Mouse (Mus musculus) retina, postnatal 1 day (tissue): ENCODE data around the gene Slc24a3.
A peak's percentile ranks its signal among the peaks of the same experiment; 100 is the strongest.

Experiments
- DNase-seq: peaks from one replicate; pipeline ENCODE4 v3.0.0-alpha.2; 2012

Gene Slc24a3

DNA sequence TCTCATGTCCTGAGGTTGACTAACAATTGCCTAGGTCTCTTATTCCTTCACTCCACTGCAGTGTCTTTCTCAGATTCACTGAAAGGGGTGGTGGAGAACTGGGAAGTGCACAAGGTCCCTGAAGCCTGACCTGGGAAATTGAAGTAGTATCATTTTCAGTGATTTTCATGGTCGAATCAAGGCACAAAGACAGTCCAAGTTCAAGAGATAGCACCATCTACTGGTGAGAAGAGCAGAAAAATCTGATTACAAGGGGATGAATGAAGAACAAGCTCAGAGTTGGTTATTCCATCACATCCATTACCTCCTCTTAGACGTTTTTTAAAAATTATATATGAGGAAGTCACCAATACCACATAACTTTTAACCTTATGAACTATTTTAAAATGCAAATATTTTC, 123.9 kb downstream of the Slc24a3 start:
- peak; percentile 29 for DNase-seq

DNA sequence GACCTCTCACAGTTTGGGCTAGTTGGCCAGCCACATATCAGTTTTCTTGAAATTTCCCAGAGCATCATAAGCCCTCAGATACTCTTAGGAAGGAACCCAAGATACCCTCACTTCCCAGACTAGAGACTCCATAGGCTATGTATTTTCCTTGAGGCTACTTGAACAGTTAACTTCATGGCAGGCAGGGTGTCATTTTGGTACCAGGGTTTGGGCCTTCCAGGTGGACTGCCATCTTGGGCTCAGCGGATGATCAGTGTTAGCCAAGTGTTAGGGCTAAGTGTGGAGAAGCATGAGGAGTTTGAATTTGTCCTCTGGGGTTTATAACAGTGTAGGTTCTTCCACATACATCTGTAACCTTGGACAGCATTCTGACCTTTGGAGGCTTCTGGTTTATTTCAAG, 124.6 kb downstream of the Slc24a3 start:
- no peak for DNase-seq

DNA sequence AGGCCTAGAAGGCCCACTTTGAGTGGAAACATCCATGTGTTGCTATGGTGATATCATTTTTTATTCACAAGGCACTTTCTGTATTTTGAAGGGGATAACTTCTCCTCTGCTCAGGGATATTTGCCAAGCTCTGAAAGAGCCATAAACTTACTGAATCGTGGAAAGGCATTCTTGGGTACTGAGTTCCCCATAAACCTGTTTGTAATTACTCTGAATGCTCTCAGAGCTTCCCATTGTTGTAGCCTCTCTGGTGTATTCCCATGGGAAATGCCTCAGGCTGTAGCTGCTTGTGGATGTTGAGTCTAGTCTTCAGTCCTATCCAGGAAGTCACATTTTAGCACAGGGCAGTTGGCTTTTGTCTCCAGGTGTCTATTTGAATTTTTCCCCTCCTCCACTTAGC, 125.3 kb downstream of the Slc24a3 start:
- no peak for DNase-seq

DNA sequence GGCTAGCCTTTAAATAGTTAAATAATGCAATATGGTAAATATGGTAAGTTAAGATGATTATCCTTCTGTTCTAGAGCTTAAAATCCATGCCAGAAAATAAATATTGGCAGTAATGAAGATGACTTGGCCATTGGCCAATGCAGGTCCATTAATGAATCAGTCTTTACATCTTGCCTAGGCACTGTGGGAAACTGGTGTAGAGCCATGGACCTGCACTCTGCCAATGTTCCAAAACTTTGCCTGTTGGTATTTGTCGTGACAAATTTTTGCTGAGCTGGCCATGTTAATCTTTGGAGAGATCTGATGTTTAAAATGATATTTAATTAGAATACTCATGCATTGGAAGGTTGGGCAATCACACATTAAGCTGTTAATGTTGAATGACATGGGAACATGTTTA, 129.4 kb downstream of the Slc24a3 start:
- no peak for DNase-seq

GRCm38 (mm10) chr2:145299914-145300699, 132.6 kb downstream of the Slc24a3 start:
- DNase-seq = no peak

- no peak for DNase-seq
Measured at GRCm38 (mm10) chr2:145307231-145307883, 139.8 kb downstream of the Slc24a3 start.

DNA sequence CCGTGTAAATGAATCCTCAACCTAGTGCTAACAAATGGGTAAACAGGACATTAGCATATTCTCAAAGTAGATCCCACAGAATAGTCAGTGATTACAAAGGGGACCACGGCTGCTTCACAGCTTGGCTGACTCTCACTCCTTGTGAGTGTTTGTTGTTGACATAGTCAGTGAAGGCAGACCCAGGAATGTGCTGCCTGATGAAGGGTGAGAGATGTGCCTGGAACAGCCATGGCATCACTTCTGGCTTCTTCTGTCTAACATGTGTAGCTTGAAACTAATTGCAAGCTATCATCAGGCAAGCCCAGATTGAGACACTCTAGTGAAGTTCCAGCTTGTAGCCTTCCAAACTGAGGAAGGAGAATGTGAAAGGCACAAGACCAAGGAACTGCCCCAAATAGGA, 151.4 kb downstream of the Slc24a3 start:
- no peak for DNase-seq

GRCm38 (mm10) chr2:145321287-145321686, 153.7 kb downstream of the Slc24a3 start:
- no peak for DNase-seq

DNA sequence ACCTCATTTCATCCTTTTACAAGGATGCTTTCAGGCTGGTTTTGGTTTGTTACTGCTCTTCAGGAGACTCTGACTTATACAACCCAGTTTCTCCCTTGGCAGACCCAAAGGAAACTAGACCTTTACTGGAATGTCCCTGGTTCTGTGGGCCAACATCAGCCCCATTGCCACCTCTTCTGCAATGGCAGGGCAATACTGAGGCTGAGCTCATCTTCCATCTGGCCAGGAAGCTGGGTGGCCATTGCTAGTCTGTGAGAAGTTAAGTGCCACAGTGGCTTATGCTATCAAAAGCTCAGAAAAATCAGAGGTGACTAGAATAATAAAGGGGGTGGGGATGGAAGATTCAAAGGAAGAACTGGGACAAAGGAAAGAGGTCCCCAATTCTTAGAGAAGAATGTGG, 154.2 kb downstream of the Slc24a3 start:
- no peak for DNase-seq

DNA sequence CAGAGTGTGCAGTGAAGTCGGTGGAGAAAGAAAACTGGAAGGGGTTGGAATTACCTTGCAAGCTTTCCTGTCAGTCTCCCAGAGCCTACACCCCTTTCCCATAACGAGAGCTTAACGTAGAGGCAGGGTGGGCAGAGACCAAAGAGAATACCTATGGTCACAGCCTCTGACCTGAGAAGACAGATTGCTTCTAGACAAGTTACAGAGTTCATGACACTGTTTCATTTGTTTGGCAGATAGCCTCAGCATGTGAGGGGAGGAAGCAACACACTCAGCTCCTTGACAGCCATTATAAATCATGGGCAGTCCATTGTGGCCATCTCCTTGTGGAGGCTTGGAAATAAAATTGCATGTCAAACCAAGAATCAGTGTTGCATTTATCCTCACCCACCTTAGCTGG, 156.9 kb downstream of the Slc24a3 start:
- no peak for DNase-seq

DNA sequence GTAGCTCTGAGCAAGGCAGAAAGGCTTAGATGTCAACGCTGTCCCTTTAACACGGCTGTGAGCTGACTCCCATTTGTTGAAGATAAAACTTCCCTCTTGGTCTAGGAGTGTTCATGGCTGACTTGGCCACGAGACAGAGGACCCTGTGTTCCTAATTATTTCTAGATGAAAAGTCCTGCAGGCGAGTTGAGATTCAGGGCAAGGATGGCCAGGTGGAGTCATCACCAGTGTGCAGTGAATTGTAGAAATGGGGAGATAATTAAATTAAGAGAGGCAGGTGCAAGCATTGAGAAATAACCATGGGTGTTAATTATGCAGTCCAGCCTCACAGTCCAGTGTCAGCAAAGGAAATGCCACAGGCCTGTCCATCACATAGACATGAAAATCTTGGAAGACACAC, 158.3 kb downstream of the Slc24a3 start:
- DNase-seq = peak; percentile 72

DNA sequence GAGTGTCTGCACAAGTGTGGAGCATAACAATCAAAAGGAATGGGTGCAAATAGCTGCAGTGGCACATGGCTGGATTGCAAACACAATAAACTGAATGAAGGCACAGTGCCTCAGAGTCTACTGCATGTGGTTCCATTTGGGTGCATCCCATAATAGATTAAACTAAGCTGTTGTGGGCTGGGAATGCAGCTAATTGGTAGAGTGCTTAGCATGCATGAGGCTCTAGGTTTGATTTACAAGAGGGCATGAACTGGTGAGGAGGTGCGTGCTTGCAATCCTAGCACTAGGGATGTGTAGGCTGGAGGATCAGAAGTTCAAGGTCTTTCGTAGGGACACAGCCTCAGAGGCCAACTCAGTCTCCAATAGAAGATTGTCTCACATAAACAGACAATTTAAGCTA, 159.0 kb downstream of the Slc24a3 start:
- peak; percentile 13 for DNase-seq

GRCm38 (mm10) chr2:145329756-145330155, 162.2 kb downstream of the Slc24a3 start:
- peak; percentile 7 for DNase-seq

- no peak for DNase-seq
Measured at GRCm38 (mm10) chr2:145331525-145331924, 164.0 kb downstream of the Slc24a3 start.

- DNase-seq = no peak
Measured at GRCm38 (mm10) chr2:145333466-145333865, 165.9 kb downstream of the Slc24a3 start.

- DNase-seq = no peak
Measured at GRCm38 (mm10) chr2:145336406-145336805, 168.9 kb downstream of the Slc24a3 start.

DNA sequence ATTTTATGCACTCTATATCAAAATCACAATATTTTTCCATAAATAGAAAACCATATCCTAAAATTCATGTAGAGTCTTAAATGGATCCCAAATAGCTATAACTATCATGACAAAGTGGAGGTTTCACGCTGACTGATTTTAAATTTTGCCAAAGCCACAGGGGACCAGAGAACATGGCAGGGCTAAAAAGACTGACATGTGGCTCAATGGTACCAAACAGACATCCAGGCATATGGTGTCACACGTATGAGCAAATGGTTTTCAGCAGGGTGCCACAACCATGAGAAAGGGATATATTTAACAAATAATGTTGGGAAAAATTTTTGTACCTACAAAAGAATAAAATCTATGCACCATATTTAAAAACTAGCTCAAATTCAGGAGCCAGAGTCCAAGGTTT, 173.3 kb downstream of the Slc24a3 start:
- DNase-seq = no peak

DNA sequence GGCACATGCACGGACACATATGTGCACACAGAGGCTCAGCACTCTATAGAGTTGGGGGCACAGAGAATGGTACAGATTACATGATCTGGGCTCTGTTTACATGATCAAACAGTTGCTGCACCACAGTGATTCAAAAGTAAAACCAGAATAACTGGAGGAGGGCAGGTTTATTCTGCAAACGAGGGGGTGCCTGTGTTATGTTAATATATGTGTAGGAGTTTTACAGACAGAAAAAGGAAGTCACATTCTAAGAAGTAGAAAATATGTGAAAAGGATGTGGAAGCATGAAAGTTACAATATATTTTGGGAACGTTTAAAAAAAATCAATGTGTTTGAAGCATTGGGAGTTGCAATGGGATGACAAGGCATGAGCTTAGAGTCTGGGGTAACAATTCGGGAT, 175.4 kb downstream of the Slc24a3 start:
- DNase-seq = no peak

DNA sequence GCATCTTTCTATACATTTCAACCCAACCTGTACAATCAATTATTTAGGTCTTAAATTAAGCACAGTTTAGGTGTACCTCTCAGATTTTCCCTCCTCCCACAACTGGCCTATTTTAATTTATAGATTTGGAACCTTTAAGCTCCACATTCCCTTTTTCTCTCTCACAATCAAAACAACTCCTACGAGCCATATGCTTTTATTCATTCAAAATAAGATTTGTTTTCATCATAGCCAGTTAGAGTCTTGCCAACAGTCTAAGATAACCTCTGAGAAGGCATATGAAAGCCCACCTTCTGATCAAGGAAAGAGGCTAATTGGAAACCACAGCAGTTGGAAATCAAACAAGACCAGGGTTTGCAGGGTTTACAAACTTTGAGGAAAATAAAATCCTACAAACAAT, 177.0 kb downstream of the Slc24a3 start:
- no peak for DNase-seq

- no peak for DNase-seq
Measured at GRCm38 (mm10) chr2:145353801-145354200, 186.2 kb downstream of the Slc24a3 start.

GRCm38 (mm10) chr2:145358236-145358942, 190.8 kb downstream of the Slc24a3 start:
- DNase-seq = no peak

- DNase-seq = no peak
Measured at GRCm38 (mm10) chr2:145363604-145364003, 196.1 kb downstream of the Slc24a3 start.

DNA sequence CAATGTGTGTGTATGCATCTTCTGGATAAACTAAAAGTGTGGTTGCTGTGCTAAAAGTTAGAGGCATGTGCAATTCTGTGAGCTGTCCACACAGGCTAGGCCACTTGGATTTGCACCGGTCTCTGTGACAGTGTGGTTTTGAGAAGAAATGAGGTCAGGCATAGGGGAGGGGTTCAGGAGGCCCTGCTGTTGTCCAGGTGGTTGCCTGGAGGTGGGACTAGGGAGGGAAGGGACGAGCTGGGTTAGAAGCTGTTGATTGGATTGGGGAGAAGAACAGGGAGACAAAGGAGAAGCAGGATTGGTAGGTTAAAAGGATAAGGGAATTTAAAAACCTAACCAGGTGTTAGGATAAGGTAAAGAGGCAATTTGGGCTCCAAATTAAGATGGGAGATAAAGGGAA, 201.1 kb downstream of the Slc24a3 start:
- DNase-seq = peak; percentile 28

DNA sequence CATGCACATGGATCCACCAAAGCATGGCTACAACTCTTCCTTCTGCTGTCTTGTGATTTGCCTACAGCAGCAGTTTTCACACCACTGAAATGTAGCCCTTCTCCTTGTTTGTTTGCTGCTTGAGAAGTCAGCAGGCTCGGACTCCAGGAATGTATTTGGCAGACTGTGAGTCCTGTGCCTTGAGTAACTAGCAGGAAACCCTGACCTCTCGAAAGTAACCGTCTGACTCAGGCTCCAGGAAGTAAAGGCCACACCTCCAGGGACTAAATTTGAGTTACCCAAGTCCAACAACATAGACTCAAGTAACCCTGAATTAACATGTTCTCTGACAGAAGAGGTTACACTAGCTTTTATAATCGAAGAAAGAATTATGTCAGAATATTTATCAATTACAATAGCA, 203.2 kb downstream of the Slc24a3 start:
- DNase-seq = no peak
